Mouse (Mus musculus): ENCODE results near the gene Tmem141.

Tmem141 gene

GRCm38 (mm10) chr2:25621229-25622200 lies at the start of gene Tmem141:
Gene Tmem141 (minus strand): TSS chr2:25622005.
- in situ Hi-C loops (cut with MseI, MboI) = no loop called here

DNA sequence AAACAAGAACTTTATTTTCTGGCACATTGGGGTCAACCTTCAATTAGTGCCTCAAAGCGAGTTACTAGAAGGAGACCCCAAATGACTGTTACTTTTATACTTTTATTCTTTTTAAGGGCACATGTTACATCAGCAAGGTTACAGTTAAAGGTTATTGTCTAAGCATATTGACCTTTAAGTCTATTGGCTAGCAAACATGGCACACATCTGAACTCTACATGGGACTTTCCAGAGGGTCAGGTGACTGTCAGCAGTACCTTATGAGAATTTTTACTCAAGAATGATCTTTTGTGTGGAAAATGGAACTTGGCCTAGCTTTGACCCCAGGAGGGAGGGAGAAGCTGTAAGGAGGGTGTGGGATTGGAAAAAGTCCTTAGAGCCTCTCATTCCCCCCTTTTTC lies 44.7 kb upstream of the Tmem141 start:
- in situ Hi-C loops (cut with MseI, MboI) = no loop called here

GRCm38 (mm10) chr2:25664125-25664524 lies 42.3 kb upstream of the Tmem141 start:
- in situ Hi-C loops (cut with MseI, MboI) = no loop called here

GRCm38 (mm10) chr2:25663511-25663910 lies 41.7 kb upstream of the Tmem141 start:
- in situ Hi-C loops (cut with MseI, MboI) = no loop called here

DNA sequence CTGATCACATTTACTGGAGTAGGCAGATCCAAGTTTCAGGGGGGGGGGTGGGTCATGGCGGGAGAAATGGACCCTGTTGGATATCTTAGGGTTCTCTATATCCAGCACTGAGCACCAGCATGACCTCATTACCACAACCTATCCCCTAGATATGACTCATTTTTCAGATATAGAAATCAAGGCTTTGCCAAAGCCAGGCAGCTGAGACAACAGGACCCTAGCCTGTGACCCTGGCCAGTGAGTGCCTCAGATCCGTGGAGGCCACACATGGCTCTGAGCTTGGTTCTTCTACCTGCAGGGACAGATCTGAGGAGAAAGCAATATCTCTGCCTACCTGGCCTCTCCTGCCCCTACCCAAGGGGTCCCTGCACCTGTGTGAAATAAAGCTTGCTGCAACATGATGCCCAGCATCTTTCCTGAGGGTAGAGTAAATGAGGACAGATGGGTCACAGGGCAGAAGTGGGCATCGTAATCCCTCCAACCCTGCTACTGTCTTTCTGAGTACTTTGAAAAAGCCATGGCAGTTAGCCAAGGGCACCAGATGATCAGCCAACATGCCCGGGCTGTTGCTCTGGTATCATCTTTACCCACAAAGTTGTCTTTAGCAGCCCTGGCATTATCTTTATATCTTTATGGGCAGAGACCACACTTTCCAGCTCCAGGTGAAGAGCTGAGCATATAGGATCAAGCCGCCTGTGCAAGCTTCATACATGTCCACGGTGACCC lies 39.6 kb upstream of the Tmem141 start:
- in situ Hi-C loops (cut with MseI, MboI) = no loop called here

DNA sequence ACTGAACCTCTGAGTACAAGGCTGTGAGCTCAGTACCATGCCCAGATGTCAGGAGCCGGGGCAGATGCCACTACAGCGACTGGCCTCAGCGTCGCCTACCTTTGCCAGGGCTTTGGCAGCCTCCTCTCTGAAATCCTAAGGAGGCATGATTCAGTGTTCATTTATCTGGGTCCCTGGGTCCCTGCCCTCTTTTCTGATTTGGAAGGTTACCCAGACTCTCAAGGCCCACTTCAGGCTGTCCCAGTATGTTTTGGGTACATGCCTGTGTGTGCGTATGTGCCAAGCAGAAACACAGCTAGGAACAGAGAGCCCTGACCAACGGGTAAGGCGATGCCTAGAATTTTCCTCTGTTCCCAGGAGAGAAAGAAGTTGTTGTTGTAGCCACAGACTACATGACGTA lies 38.5 kb upstream of the Tmem141 start:
- in situ Hi-C loops (cut with MseI, MboI) = no loop called here

DNA sequence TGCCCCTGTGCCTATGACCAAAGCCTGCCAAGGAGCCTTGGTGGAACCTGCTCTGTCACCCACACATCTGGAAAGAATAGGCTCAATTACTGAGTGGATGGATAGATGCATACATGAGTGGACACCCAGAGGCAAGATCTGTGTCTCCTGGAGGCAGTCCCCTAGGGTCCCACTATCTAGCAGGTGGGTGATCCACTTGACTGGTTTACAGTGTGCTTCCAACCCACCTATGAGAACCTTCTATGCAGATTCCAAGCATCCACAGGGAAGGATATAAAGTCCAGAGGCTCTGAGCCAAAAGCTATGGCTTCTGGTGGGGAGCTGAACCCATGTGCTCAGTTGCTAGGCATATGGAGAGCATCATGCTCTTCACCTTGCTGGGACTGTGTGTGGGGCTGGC lies 35.8 kb upstream of the Tmem141 start, which contains the start of gene Lcn5:
TSS of gene Lcn5 (plus strand) at position 301 of the 400 bp plus-strand sequence.
- in situ Hi-C loops (cut with MseI, MboI) = no loop called here

- in situ Hi-C loops (cut with MseI, MboI) = no loop called here
Measured at GRCm38 (mm10) chr2:25657246-25657645, 35.4 kb upstream of the Tmem141 start.

- in situ Hi-C loops (cut with MseI, MboI) = no loop called here
Measured at GRCm38 (mm10) chr2:25656691-25657090, 34.9 kb upstream of the Tmem141 start.

- in situ Hi-C loops (cut with MseI, MboI) = no loop called here
Measured at GRCm38 (mm10) chr2:25654502-25654901, 32.7 kb upstream of the Tmem141 start.

- in situ Hi-C loops (cut with MseI, MboI) = no loop called here
Measured at GRCm38 (mm10) chr2:25652902-25653301, 31.1 kb upstream of the Tmem141 start, which contains the start of gene Lcn8. Gene Lcn8 (plus strand): TSS chr2:25653120.

GRCm38 (mm10) chr2:25639890-25640289 lies 18.1 kb upstream of the Tmem141 start:
- in situ Hi-C loops (cut with MseI, MboI) = no loop called here

GRCm38 (mm10) chr2:25634046-25634445 lies 12.2 kb upstream of the Tmem141 start:
- in situ Hi-C loops (cut with MseI, MboI) = no loop called here

DNA sequence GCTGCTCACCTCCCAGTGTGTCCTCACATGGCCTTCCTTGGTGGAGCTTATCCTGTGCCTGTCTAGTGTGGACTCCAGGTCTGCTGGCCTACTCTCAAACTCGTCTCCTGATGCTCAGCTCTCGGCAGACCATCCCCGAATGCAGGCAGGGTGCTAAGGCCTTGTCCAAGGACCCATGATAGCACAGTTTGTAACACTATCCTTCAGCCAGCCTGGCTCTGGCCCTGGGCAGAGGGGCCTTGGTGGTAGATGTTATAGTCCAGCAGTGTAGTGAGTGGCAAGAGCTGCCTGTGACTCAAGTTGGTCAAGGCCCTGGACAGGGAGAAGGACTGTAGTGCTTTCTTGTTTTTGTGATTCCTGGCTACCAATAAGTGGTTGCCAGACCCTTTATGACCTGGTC lies 11.8 kb upstream of the Tmem141 start:
- in situ Hi-C loops (cut with MseI, MboI) = no loop called here

DNA sequence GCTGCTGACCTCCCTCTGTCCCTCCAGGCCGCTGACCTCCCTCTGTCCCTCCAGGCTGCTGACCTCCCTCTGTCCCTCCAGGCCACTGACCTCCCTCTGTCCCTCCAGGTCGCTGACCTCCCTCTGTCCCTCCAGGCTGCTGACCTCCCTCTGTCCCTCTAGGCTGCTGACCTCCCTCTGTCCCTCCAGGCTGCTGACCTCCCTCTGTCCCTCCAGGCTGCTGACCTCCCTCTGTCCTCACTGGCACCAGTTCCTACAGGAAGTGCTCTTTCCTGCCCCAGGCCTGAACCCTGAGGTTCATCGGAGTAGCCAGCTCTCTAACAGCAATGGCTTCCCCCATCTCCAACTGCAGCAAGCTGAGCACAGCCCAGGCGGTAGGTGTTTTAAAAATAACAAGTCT lies 6.9 kb upstream of the Tmem141 start:
- in situ Hi-C loops (cut with MseI, MboI) = no loop called here

GRCm38 (mm10) chr2:25627811-25628210 lies 6.0 kb upstream of the Tmem141 start, which contains the start of gene Fcna:
Gene Fcna (minus strand): TSS chr2:25628030.
- in situ Hi-C loops (cut with MseI, MboI) = no loop called here

- in situ Hi-C loops (cut with MseI, MboI) = no loop called here
Measured at GRCm38 (mm10) chr2:25625986-25626385, 4.2 kb upstream of the Tmem141 start.

- in situ Hi-C loops (cut with MseI, MboI) = no loop called here
Measured at GRCm38 (mm10) chr2:25620852-25621228, 965 bp downstream of the Tmem141 start.

GRCm38 (mm10) chr2:25620386-25620785 lies 1.4 kb downstream of the Tmem141 start:
- in situ Hi-C loops (cut with MseI, MboI) = no loop called here

- in situ Hi-C loops (cut with MseI, MboI) = no loop called here
Measured at GRCm38 (mm10) chr2:25617578-25617977, 4.2 kb downstream of the Tmem141 start, which contains the start of gene Ccdc183. Gene Ccdc183 (minus strand): TSS chr2:25617678.

- in situ Hi-C loops (cut with MseI, MboI) = no loop called here
Measured at GRCm38 (mm10) chr2:25616398-25616797, 5.4 kb downstream of the Tmem141 start.

DNA sequence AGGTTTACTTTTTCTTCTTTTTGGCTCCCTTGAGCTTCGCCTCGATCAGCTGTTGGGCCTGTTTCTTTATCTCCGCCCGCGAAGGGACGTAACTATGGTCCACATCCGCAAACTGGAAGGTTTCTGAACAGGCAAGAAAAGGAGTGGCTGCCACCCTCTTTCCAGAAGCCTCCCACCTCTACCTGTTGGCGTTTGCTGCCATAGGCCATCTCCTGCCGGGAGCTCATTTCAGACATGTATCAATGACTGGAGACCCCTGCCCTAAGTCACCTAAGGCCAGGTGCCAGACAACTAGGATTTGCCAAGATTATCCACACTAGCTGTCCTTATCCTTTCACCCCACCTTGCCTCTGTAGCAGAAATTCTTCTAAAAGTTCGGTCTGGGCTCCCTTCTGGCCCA lies 13.1 kb downstream of the Tmem141 start:
- in situ Hi-C loops (cut with MseI, MboI) = no loop called here
